Mouse (Mus musculus) limb, embryonic 13.5 days (tissue): ENCODE measurements around the gene Chrne. TPM values are rescaled to one million over a fixed set of nuclear protein-coding genes. Genes with fewer than 3 reads are reported as not detected.

Experiments
- ATAC-seq: fragments of 200-750 bp; cut with Nextera tagmentation; 2 replicates; pipeline ENCODE4 v1.8.0; 2017; ENCODE audit warnings: low read depth, moderate number of reproducible peaks, moderate TSS enrichment; ENCODE audit not compliant: low FRiP score
- H3K27ac ChIP-seq: fragments of 300-500 bp; sonication (generic); 2 replicates; pipeline ENCODE4 v1.5.1; 2015; ENCODE audit warnings: inconsistent platforms, mild to moderate bottlenecking, moderate library complexity
- H3K27me3 ChIP-seq: fragments of 300-500 bp; sonication (generic); 2 replicates; pipeline ENCODE4 v1.6.1; 2015; ENCODE audit warnings: mild to moderate bottlenecking, inconsistent platforms
- H3K36me3 ChIP-seq: fragments of 300-500 bp; sonication (generic); 2 replicates; pipeline ENCODE4 v1.6.1; 2015; ENCODE audit warnings: inconsistent platforms, mild to moderate bottlenecking, moderate library complexity
- H3K4me1 ChIP-seq: fragments of 300-500 bp; sonication (generic); 2 replicates; pipeline ENCODE4 v1.6.1; 2015; ENCODE audit warnings: inconsistent platforms
- H3K4me2 ChIP-seq: fragments of 300-500 bp; sonication (generic); replicated peaks from 2 replicates; pipeline ENCODE4 v1.6.1; 2015; ENCODE audit warnings: inconsistent platforms, mild to moderate bottlenecking, moderate library complexity
- H3K4me3 ChIP-seq: fragments of 300-500 bp; sonication (generic); 2 replicates; pipeline ENCODE4 v1.5.1; 2015; ENCODE audit warnings: moderate library complexity, mild to moderate bottlenecking, inconsistent platforms
- H3K9ac ChIP-seq: fragments of 300-500 bp; sonication (generic); 2 replicates; pipeline ENCODE4 v1.6.1; 2015; ENCODE audit warnings: mild to moderate bottlenecking, inconsistent platforms
- H3K9me3 ChIP-seq: fragments of 300-500 bp; sonication (generic); 2 replicates; pipeline ENCODE4 v1.6.1; 2016; ENCODE audit warnings: inconsistent platforms
- WGBS: fragments of 180-500 bp; shearing (Covaris S2); methylation state at CpG from one replicate; pipeline ENCODE4 v1.1.7; 2015; 5-methylcytosine and 5-hydroxymethylcytosine counted together
- polyA plus RNA-seq: library from polyadenylated mRNA; unstranded; fragments of >200 nt; fragmentation: Nextera tagmentation; extraction: Ambion mirVana; gene quantifications from 2 replicates; pipeline ENCODE4 v1.2.1, GENCODE M21; 2015

Chrne gene
- polyA plus RNA-seq, 1 experiment from 2014 or later, result not detected

DNA sequence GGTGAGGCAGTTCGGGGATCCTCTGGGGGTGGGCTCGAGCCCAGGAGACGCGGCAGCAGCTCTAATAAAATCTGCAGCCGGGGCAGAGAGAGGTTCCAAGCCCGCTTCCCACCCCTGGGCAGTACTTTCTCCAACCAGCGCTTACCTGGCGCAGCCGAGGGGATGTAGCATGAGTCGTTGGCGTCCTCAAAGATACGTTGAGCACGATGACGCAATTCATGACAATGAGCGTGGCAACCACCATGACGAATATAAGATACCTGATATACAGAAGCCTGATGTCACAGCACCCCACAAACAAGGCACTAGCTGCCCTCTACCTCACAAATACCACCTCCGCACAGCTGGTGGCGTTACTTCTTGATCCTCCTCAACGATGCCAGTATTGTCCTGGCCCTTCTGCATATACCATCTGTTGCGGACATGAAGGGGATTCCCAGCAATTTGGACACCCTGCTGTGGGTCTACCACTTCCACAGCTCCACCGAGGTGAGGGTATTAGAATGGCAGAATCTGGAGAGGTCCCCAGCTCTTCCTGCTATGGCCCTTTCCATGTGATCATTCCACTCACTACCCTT lies 3.4 kb downstream of the Chrne start, which contains the start of gene 4930544D05Rik:
TSS of gene 4930544D05Rik (plus strand) at position 333 of the 578 bp plus-strand sequence.
- Histone ChIP-seq H3K27me3 (peaks cover 8% of the 10 kb centered on the region), H3K4me2 (peak within 1 kb of the TSS; percentile 70), H3K4me1 (peaks cover 17% of the 10 kb centered on the region), H3K4me3 (peak within 1 kb of the TSS; percentile 42), H3K27ac (no peak within 1 kb of the TSS), H3K36me3 (peaks cover 27% of the 10 kb centered on the region), H3K9me3 (no peaks in the 10 kb centered on the region), H3K9ac (peak within 1 kb of the TSS; percentile 64)
- WGBS, result 15% methylated on average over 21 of the region's 21 CpGs
- peak; percentile 37; the same call in 1 of the 2 replicates for ATAC-seq

DNA sequence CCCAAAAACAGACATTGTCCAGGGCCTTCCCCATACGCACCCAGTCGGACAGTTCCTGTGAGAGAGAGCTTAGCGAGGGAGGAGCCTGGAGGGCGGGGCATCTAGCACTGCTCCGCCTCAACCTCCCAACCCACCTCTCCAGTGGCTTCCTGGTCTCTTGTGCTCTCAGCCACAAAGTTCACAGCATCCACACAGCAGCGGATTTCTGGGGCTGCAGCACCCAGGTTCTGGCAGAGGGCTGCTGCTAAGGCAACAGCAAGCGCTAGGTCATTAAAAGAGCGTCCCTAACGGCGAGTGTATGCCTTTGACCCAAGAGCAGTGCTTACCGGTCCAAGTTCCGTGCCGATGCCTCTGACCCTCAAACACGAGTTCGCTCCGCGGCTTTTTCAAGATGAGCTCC lies 3.9 kb downstream of the Chrne start:
- Histone ChIP-seq H3K4me1 (peaks cover 17% of the 10 kb centered on the region), H3K27me3 (peaks cover 8% of the 10 kb centered on the region), H3K36me3 (peaks cover 32% of the 10 kb centered on the region), H3K4me2 (peak overlapping the region; percentile 70), H3K27ac (no peak overlapping the region), H3K9me3 (no peaks in the 10 kb centered on the region), H3K9ac (peak overlapping the region; percentile 64), H3K4me3 (peak overlapping the region; percentile 42)
- ATAC-seq, result peak; percentile 83; the same call in 1 of the 2 replicates
- 4% methylated on average over 17 of the region's 17 CpGs for WGBS

DNA sequence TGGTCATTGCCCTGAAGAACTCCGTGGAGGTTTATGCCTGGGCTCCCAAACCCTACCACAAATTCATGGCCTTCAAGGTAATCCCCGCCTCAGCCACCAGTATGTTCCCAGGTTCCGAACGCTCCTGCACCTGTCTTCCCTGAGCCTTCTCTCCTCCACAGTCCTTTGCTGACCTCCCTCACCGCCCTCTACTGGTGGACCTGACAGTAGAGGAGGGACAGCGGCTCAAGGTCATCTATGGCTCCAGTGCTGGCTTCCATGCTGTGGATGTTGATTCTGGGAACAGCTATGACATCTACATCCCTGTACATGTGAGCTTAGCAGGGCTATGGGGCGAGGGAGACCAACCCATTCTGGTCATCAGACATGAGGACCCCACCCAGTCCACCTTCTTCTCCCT lies 6.5 kb downstream of the Chrne start:
- H3K4me3 ChIP-seq, result no peak overlapping the region
- H3K9me3 ChIP-seq, result no peaks in the 10 kb centered on the region
- ATAC-seq, result no peak
- peaks cover 8% of the 10 kb centered on the region for H3K27me3 ChIP-seq
- no peak overlapping the region for H3K4me2 ChIP-seq
- H3K4me1 ChIP-seq, result peaks cover 17% of the 10 kb centered on the region
- peaks cover 58% of the 10 kb centered on the region for H3K36me3 ChIP-seq
- H3K9ac ChIP-seq, result no peak overlapping the region
- 84% methylated on average over 7 of the region's 7 CpGs for WGBS
- H3K27ac ChIP-seq, result no peak overlapping the region

DNA sequence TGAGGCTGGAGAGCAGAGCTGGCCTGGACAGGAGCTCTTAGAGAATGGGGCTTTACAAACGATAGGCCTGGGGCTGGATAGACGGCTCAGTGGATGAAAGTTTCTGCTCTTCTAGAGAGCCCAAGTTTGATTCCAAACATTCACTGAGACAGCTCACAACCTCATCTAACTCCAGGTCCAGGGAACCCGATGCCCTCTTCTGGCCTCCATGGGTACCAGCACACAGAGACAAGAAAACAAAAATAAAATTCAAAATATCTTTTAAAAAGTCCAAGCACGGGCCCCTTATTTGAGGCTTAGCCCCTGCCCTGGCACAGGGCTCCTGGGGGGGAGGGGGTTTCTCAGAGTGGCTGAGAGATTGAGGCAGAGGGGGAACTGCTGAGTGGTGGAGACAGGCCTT lies 8.3 kb downstream of the Chrne start:
- no peak for ATAC-seq
- Histone ChIP-seq H3K27me3 (peaks cover 1% of the 10 kb centered on the region), H3K4me2 (no peak overlapping the region), H3K9ac (no peak overlapping the region), H3K4me3 (no peak overlapping the region), H3K27ac (no peak overlapping the region), H3K4me1 (peaks cover 15% of the 10 kb centered on the region), H3K9me3 (no peaks in the 10 kb centered on the region), H3K36me3 (peaks cover 75% of the 10 kb centered on the region)
- WGBS, result 84% methylated on average over 4 of the region's 4 CpGs

DNA sequence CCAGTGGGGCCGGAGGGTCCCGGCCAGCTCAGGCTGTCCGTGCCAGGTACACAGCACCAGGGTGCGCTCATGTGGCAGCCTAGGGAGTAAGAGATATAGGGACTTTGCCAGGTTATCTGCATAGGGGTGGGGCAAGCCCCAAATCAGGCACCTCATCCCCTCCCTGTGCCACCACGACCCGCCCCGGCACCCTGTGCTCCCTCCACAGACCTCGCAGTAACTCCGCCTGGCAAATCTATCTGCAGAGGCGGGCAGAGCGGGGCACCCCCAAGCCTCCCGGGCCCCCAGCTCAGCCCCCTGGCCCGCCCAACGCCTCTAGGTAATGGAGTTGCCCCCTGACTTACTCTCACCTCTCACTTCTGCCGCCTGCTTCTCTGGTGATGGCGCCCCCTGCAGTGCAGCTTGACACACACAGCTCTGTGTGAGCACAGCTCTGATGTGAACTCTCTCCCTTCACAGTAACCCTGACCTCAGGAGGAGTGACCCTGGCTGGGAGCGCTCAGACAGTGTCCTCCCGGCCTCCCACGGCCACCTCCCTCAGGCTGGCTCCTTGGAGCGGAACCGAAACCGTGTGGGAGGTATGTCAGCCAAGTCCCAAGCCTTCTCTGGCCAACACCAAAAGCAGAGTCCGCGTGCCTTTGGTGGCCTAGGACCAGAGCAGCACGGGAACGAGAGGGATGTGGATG lies 10.5 kb downstream of the Chrne start:
- H3K27ac ChIP-seq, result no peak overlapping the region
- 90% methylated on average over 26 of the region's 26 CpGs for WGBS
- no peak for ATAC-seq

DNA sequence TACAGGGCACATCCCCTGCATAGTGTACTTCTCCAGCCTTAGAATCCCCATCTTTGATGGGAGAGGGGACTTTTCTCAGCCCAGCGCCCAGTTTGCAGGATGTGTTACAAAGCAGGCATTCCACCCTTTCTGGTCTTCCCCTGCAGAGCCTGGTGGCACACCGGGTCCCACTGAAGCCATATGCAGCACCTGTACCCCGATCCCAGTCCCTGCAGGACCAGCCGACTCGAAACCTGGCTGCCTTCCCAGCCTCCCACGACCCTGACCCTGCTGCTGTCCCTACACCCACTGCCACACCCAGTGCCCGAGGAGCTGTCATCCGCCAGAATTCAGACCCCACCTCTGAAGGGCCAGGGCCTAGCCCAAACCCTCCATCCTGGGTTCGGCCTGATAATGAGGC lies 11.4 kb downstream of the Chrne start:
- 91% methylated on average over 9 of the region's 9 CpGs for WGBS
- peaks cover 99% of the 10 kb centered on the region for H3K36me3 ChIP-seq
- H3K4me2 ChIP-seq, result 0 out of 2 replicates have a peak overlapping the region, but pooled peaks have one; percentile 4
- no peaks in the 10 kb centered on the region for H3K4me1 ChIP-seq
- no peak for ATAC-seq
- no peak overlapping the region for H3K9ac ChIP-seq
- H3K27me3 ChIP-seq, result no peaks in the 10 kb centered on the region
- H3K4me3 ChIP-seq, result no peak overlapping the region
- no peak overlapping the region for H3K27ac ChIP-seq
- no peaks in the 10 kb centered on the region for H3K9me3 ChIP-seq

More for the DNA sequence above, 10.5 kb downstream of the Chrne start:
- Histone ChIP-seq H3K27me3 (no peaks in the 10 kb centered on the region), H3K4me1 (no peaks in the 10 kb centered on the region), H3K36me3 (peaks cover 98% of the 10 kb centered on the region), H3K9me3 (no peaks in the 10 kb centered on the region), H3K9ac (no peak overlapping the region), H3K4me2 (no peak overlapping the region), H3K4me3 (no peak overlapping the region)

DNA sequence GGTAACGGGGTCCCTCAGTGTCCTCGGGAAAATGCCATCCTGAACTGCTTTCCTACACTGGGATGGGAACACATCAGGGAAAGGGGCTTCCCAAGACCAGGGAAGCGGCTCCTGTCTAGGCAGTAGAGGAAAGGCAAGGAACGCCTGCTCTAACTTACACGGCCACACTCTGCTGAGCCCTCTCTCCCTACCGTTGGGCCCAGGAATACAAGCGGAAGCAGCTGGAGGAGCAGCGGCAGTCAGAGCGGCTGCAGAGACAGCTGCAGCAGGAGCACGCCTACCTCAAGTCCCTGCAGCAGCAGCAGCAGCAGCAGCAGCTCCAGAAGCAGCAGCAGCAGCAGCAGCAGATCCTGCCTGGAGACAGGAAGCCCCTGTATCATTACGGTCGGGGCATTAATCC lies 12.3 kb downstream of the Chrne start:
- no peaks in the 10 kb centered on the region for H3K9me3 ChIP-seq
- no peak overlapping the region for H3K4me3 ChIP-seq
- H3K36me3 ChIP-seq, result peaks cover 99% of the 10 kb centered on the region
- 0 out of 2 replicates have a peak overlapping the region, but pooled peaks have one; percentile 4 for H3K4me2 ChIP-seq
- H3K4me1 ChIP-seq, result no peaks in the 10 kb centered on the region
- no peaks in the 10 kb centered on the region for H3K27me3 ChIP-seq
- WGBS, result 67% methylated on average over 12 of the region's 12 CpGs
- H3K9ac ChIP-seq, result no peak overlapping the region
- H3K27ac ChIP-seq, result peak overlapping the region; percentile 10; the same call in 1 of the 2 replicates
- ATAC-seq, result no peak

DNA sequence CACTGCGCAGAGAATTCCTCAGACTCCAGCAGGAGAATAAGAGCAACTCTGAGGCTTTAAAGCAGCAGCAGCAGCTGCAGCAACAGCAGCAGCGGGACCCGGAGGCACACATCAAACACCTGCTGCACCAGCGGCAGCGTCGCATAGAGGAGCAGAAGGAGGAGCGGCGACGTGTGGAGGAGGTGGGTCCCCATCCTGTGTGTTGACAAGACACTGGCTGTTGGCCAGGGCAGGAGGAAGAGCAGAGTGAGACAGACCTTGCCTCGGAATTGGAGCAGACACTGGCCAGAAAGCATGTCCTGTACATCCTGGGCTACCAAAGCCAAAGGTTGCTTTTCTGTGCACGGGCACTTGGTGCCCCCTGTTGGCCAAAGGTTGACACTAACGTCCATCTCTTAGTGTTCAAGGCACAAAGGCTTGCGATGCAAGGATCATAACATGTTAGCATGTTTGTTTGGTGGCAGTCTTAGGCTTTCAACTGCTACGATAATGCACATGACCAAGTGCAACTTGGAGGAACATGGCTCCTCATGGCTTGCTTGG lies 13.9 kb downstream of the Chrne start:
- WGBS, result 62% methylated on average over 14 of the region's 14 CpGs
- ATAC-seq, result no peak
- H3K4me3 ChIP-seq, result no peak overlapping the region
- no peaks in the 10 kb centered on the region for H3K9me3 ChIP-seq
- H3K4me1 ChIP-seq, result no peaks in the 10 kb centered on the region
- no peak overlapping the region for H3K27ac ChIP-seq
- no peak overlapping the region for H3K9ac ChIP-seq
- H3K36me3 ChIP-seq, result peaks cover 89% of the 10 kb centered on the region
- no peaks in the 10 kb centered on the region for H3K27me3 ChIP-seq
- no peak overlapping the region for H3K4me2 ChIP-seq

DNA sequence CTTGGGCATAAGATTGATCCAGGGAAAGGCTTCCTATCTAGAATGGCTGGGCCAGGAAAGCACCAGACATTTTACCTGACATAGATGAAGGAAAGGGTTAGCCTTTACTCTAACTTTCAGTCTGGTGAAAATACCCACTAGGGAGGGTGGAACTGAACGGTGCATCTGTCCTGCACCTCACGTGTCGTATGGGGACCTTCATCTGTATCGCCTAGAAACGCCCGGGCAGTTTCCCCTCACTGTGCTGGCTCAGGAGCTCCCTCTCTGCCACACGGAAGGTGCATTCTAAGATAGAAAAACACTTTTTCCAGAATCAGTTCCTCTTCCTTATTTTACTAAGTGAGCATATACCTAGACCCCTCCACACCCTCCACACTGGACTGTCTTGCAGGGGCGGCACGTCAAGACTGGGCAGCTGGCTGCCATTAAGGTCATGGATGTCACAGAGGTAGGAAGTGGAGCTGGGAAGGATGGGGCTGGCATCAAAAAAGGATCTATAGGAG lies 20.5 kb downstream of the Chrne start:
- peaks cover 56% of the 10 kb centered on the region for H3K36me3 ChIP-seq
- ATAC-seq, result no peak
- 90% methylated on average over 9 of the region's 9 CpGs for WGBS
- H3K9me3 ChIP-seq, result no peaks in the 10 kb centered on the region
- H3K27ac ChIP-seq, result no peak overlapping the region
- H3K27me3 ChIP-seq, result no peaks in the 10 kb centered on the region
- H3K4me1 ChIP-seq, result peaks cover 4% of the 10 kb centered on the region; the same call in 1 of the 2 replicates
- no peak overlapping the region for H3K4me3 ChIP-seq
- no peak overlapping the region for H3K4me2 ChIP-seq
- H3K9ac ChIP-seq, result no peak overlapping the region

DNA sequence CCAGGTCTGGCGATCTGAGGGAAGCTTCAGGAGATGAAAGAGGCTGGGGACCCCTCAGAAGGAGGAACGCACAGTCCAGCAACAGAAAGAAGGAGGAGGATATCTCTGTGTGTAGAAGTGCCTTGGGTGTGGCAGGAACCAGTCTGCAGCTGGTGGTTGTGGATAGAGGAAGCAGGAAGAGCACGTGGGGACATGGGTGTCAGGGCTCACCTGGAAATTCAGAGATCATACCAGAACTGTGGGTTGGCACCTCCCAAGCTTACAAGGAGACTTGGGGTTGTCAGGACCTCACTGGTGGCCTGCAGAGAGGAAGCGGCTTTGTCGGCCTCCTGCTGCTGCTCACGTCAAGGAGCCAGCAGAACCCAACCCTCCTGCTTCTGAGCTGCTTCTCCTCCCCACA lies 21.7 kb downstream of the Chrne start:
- ATAC-seq, result no peak
- Histone ChIP-seq H3K9ac (no peak overlapping the region; the same call in 1 of the 2 replicates), H3K4me2 (no peak overlapping the region)

DNA sequence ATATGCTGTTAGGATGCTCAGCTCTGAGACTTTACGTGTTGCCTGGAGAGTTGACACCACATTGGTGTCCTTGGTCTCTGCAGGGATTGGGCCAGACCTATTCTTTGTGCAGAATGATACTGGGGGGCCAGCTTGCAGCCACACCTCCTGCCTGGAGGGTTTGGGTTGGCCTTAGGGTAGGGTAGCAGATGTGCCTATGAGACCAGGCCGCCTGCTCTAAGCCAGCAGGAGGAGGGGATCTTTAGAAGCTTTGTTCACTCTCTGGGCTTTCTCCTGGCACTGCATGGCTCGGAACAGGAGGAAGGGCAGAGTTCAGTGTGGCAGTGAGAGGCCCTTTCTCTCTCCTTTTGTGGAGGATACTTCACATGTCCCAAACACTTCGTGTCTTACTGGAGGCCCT lies 22.9 kb downstream of the Chrne start:
- peak overlapping the region; percentile 35; the same call in 1 of the 2 replicates for H3K9ac ChIP-seq
- 61% methylated on average over 4 of the region's 4 CpGs for WGBS

More for the DNA sequence above, 21.7 kb downstream of the Chrne start:
- no peak overlapping the region for H3K27ac ChIP-seq
- no peak overlapping the region for H3K4me3 ChIP-seq
- no peaks in the 10 kb centered on the region for H3K9me3 ChIP-seq
- peaks cover 44% of the 10 kb centered on the region for H3K36me3 ChIP-seq
- H3K4me1 ChIP-seq, result peaks cover 4% of the 10 kb centered on the region; the same call in 1 of the 2 replicates
- 89% methylated on average over 6 of the region's 6 CpGs for WGBS
- H3K27me3 ChIP-seq, result no peaks in the 10 kb centered on the region

DNA sequence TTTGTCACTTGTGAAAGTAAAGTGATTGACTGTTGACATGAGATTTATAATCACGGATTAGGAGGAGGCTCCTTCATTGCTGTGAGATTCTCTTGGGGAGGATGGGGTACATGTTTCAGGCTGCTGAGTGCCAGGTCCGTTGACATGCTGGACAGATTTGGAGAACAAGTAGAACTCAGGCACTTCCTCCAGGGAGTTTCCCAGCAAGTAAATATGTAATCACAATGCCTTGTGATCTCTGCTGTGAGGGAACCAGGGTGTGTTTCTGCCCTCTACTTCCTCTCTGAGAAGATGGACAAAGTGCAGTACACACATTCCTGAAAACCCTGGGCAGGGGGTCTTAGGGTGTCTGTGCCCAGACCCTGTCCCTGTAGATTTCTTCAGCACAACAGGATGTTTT lies 23.4 kb downstream of the Chrne start:
- no peak for ATAC-seq
- H3K27ac ChIP-seq, result no peak overlapping the region
- peaks cover 33% of the 10 kb centered on the region for H3K36me3 ChIP-seq
- no peak overlapping the region; the same call in 1 of the 2 replicates for H3K9ac ChIP-seq
- no peaks in the 10 kb centered on the region for H3K27me3 ChIP-seq
- no peaks in the 10 kb centered on the region for H3K9me3 ChIP-seq
- no peak overlapping the region for H3K4me2 ChIP-seq
- WGBS, result 70% methylated on average over 2 of the region's 2 CpGs
- H3K4me1 ChIP-seq, result peaks cover 7% of the 10 kb centered on the region; the same call in 1 of the 2 replicates
- no peak overlapping the region for H3K4me3 ChIP-seq

More for the DNA sequence above, 22.9 kb downstream of the Chrne start:
- Histone ChIP-seq H3K4me3 (no peak overlapping the region), H3K36me3 (peaks cover 33% of the 10 kb centered on the region), H3K4me1 (peaks cover 7% of the 10 kb centered on the region; the same call in 1 of the 2 replicates), H3K27me3 (no peaks in the 10 kb centered on the region), H3K9me3 (no peaks in the 10 kb centered on the region), H3K4me2 (no peak overlapping the region), H3K27ac (no peak overlapping the region)
- ATAC-seq, result no peak
